Mouse (Mus musculus): ENCODE results near the gene Mast4. TPM values are rescaled to one million over a fixed set of nuclear protein-coding genes. Genes with fewer than 3 reads are reported as not detected.
A peak's percentile ranks its signal among the peaks of the same experiment; 100 is the strongest.

Gene Mast4
- polyA plus RNA-seq, 1 experiment from 2014 or later = 32.2 TPM

GRCm38 (mm10) chr13:102913919-102914318, 420.4 kb downstream of the Mast4 start:
- no peaks in the 10 kb centered on the region for H3K9me3 ChIP-seq (ENCODE audit: control insufficient read depth, low read length)
- H3K9ac ChIP-seq = no peak overlapping the region
- no peak overlapping the region for H3K4me2 ChIP-seq (replicated peaks)
- H3K4me1 ChIP-seq (replicated peaks; ENCODE audit: control insufficient read depth, insufficient read depth, low read length) = no peaks in the 10 kb centered on the region
- no peaks in the 10 kb centered on the region for H3K36me3 ChIP-seq (replicated peaks; ENCODE audit: control insufficient read depth, insufficient read depth)
- no peak overlapping the region for H3K4me3 ChIP-seq (replicated peaks; ENCODE audit: low read length)
- ATAC-seq (ENCODE audit: low FRiP score) = no peak
- no peak for DNase-seq (ENCODE audit: low spot score)
- no peaks in the 10 kb centered on the region for H3K27me3 ChIP-seq (ENCODE audit: control insufficient read depth, insufficient read depth, low read length)
- 91% methylated on average over 2 of the region's 2 CpGs for WGBS
- H3K27ac ChIP-seq = no peak overlapping the region

- Histone ChIP-seq H3K4me1 (replicated peaks; ENCODE audit: control insufficient read depth, insufficient read depth, low read length) (no peaks in the 10 kb centered on the region), H3K27ac (0 out of 2 replicates have a peak overlapping the region, but pooled peaks have one; percentile 51), H3K9ac (no peak overlapping the region), H3K4me2 (replicated peaks) (no peak overlapping the region), H3K4me3 (replicated peaks; ENCODE audit: low read length) (no peak overlapping the region), H3K36me3 (replicated peaks; ENCODE audit: control insufficient read depth, insufficient read depth) (no peaks in the 10 kb centered on the region), H3K9me3 (ENCODE audit: control insufficient read depth, low read length) (no peaks in the 10 kb centered on the region), H3K27me3 (ENCODE audit: control insufficient read depth, insufficient read depth, low read length) (no peaks in the 10 kb centered on the region)
- ATAC-seq (ENCODE audit: low FRiP score) (no peak), DNase-seq (ENCODE audit: low spot score) (no peak)
- WGBS = 86% methylated on average over 12 of the region's 12 CpGs
Observed at GRCm38 (mm10) chr13:102912867-102913266, 421.4 kb downstream of the Mast4 start.

GRCm38 (mm10) chr13:102909654-102910418, 424.5 kb downstream of the Mast4 start:
- Histone ChIP-seq H3K4me3 (replicated peaks; ENCODE audit: low read length) (no peak overlapping the region), H3K27me3 (ENCODE audit: control insufficient read depth, insufficient read depth, low read length) (no peaks in the 10 kb centered on the region), H3K36me3 (replicated peaks; ENCODE audit: control insufficient read depth, insufficient read depth) (no peaks in the 10 kb centered on the region), H3K4me2 (replicated peaks) (no peak overlapping the region), H3K9me3 (ENCODE audit: control insufficient read depth, low read length) (no peaks in the 10 kb centered on the region), H3K9ac (no peak overlapping the region), H3K4me1 (replicated peaks; ENCODE audit: control insufficient read depth, insufficient read depth, low read length) (0 out of 2 replicates have a peak, but pooled peaks cover 6% of the 10 kb centered on the region), H3K27ac (no peak overlapping the region)
- WGBS = 90% methylated on average over 5 of the region's 5 CpGs
- ATAC-seq (ENCODE audit: low FRiP score) = no peak
- no peak for DNase-seq (ENCODE audit: low spot score)

GRCm38 (mm10) chr13:102906661-102907009, 427.7 kb downstream of the Mast4 start:
- DNase-seq (ENCODE audit: low spot score) (peak; percentile 32), ATAC-seq (ENCODE audit: low FRiP score) (no peak)
- no peaks in the 10 kb centered on the region for H3K9me3 ChIP-seq (ENCODE audit: control insufficient read depth, low read length)
- peak overlapping the region; percentile 38 for H3K4me3 ChIP-seq (replicated peaks; ENCODE audit: low read length)
- 7% methylated on average over 9 of the region's 9 CpGs for WGBS
- H3K27ac ChIP-seq = peak overlapping the region; percentile 79
- H3K36me3 ChIP-seq (replicated peaks; ENCODE audit: control insufficient read depth, insufficient read depth) = no peaks in the 10 kb centered on the region
- H3K4me2 ChIP-seq (replicated peaks) = peak overlapping the region; percentile 65
- H3K9ac ChIP-seq = peak overlapping the region; percentile 50
- H3K27me3 ChIP-seq (ENCODE audit: control insufficient read depth, insufficient read depth, low read length) = no peaks in the 10 kb centered on the region
- H3K4me1 ChIP-seq (replicated peaks; ENCODE audit: control insufficient read depth, insufficient read depth, low read length) = peaks cover 10% of the 10 kb centered on the region; the same call in 1 of the 2 replicates

- no peaks in the 10 kb centered on the region for H3K27me3 ChIP-seq (ENCODE audit: control insufficient read depth, insufficient read depth, low read length)
- WGBS = under 1% methylated on average over 16 of the region's 16 CpGs
- peaks cover 10% of the 10 kb centered on the region; the same call in 1 of the 2 replicates for H3K4me1 ChIP-seq (replicated peaks; ENCODE audit: control insufficient read depth, insufficient read depth, low read length)
- H3K27ac ChIP-seq = peak overlapping the region; percentile 79
- peak; percentile 95 for ATAC-seq (ENCODE audit: low FRiP score)
- no peaks in the 10 kb centered on the region for H3K36me3 ChIP-seq (replicated peaks; ENCODE audit: control insufficient read depth, insufficient read depth)
- peak; percentile 79 for DNase-seq (ENCODE audit: low spot score)
- peak overlapping the region; percentile 50 for H3K9ac ChIP-seq
- peak overlapping the region; percentile 65 for H3K4me2 ChIP-seq (replicated peaks)
- no peaks in the 10 kb centered on the region for H3K9me3 ChIP-seq (ENCODE audit: control insufficient read depth, low read length)
- peak overlapping the region; percentile 38 for H3K4me3 ChIP-seq (replicated peaks; ENCODE audit: low read length)
Observed at GRCm38 (mm10) chr13:102906004-102906660, 428.2 kb downstream of the Mast4 start.

- Histone ChIP-seq H3K4me2 (replicated peaks) (peak overlapping the region; percentile 65), H3K36me3 (replicated peaks; ENCODE audit: control insufficient read depth, insufficient read depth) (no peaks in the 10 kb centered on the region), H3K27ac (peak overlapping the region; percentile 79; the same call in 1 of the 2 replicates), H3K9me3 (ENCODE audit: control insufficient read depth, low read length) (no peaks in the 10 kb centered on the region), H3K9ac (peak overlapping the region; percentile 50), H3K4me3 (replicated peaks; ENCODE audit: low read length) (peak overlapping the region; percentile 38), H3K27me3 (ENCODE audit: control insufficient read depth, insufficient read depth, low read length) (no peaks in the 10 kb centered on the region), H3K4me1 (replicated peaks; ENCODE audit: control insufficient read depth, insufficient read depth, low read length) (peaks cover 10% of the 10 kb centered on the region; the same call in 1 of the 2 replicates)
- ATAC-seq (ENCODE audit: low FRiP score) (no peak), DNase-seq (ENCODE audit: low spot score) (no peak)
- under 1% methylated on average over 16 of the region's 16 CpGs for WGBS
Observed at GRCm38 (mm10) chr13:102905361-102905950, 428.8 kb downstream of the Mast4 start.

GRCm38 (mm10) chr13:102903689-102904088, 430.6 kb downstream of the Mast4 start:
- H3K4me3 ChIP-seq (replicated peaks; ENCODE audit: low read length) = no peak overlapping the region
- ATAC-seq (ENCODE audit: low FRiP score) = no peak
- WGBS = 87% methylated on average over 4 of the region's 4 CpGs
- no peaks in the 10 kb centered on the region for H3K36me3 ChIP-seq (replicated peaks; ENCODE audit: control insufficient read depth, insufficient read depth)
- peak overlapping the region; percentile 11; the same call in 1 of the 2 replicates for H3K4me2 ChIP-seq (replicated peaks)
- H3K27me3 ChIP-seq (ENCODE audit: control insufficient read depth, insufficient read depth, low read length) = no peaks in the 10 kb centered on the region
- no peak overlapping the region for H3K9ac ChIP-seq
- DNase-seq (ENCODE audit: low spot score) = no peak
- H3K9me3 ChIP-seq (ENCODE audit: control insufficient read depth, low read length) = no peaks in the 10 kb centered on the region
- peaks cover 13% of the 10 kb centered on the region; the same call in 1 of the 2 replicates for H3K4me1 ChIP-seq (replicated peaks; ENCODE audit: control insufficient read depth, insufficient read depth, low read length)
- H3K27ac ChIP-seq = no peak overlapping the region

GRCm38 (mm10) chr13:102902123-102902522, 432.2 kb downstream of the Mast4 start:
- ATAC-seq (ENCODE audit: low FRiP score) = no peak
- Histone ChIP-seq H3K9ac (no peak overlapping the region), H3K36me3 (replicated peaks; ENCODE audit: control insufficient read depth, insufficient read depth) (no peaks in the 10 kb centered on the region), H3K4me2 (replicated peaks) (no peak overlapping the region), H3K4me3 (replicated peaks; ENCODE audit: low read length) (no peak overlapping the region), H3K27ac (no peak overlapping the region), H3K27me3 (ENCODE audit: control insufficient read depth, insufficient read depth, low read length) (no peaks in the 10 kb centered on the region), H3K9me3 (ENCODE audit: control insufficient read depth, low read length) (no peaks in the 10 kb centered on the region), H3K4me1 (replicated peaks; ENCODE audit: control insufficient read depth, insufficient read depth, low read length) (peaks cover 13% of the 10 kb centered on the region; the same call in 1 of the 2 replicates)
- WGBS = 74% methylated on average over 7 of the region's 7 CpGs
- DNase-seq (ENCODE audit: low spot score) = no peak

- ATAC-seq (ENCODE audit: low FRiP score) = no peak
- Histone ChIP-seq H3K27ac (no peak overlapping the region), H3K9ac (no peak overlapping the region), H3K36me3 (replicated peaks; ENCODE audit: control insufficient read depth, insufficient read depth) (no peaks in the 10 kb centered on the region), H3K4me1 (replicated peaks; ENCODE audit: control insufficient read depth, insufficient read depth, low read length) (peaks cover 13% of the 10 kb centered on the region; the same call in 1 of the 2 replicates), H3K9me3 (ENCODE audit: control insufficient read depth, low read length) (no peaks in the 10 kb centered on the region), H3K4me2 (replicated peaks) (no peak overlapping the region), H3K4me3 (replicated peaks; ENCODE audit: low read length) (no peak overlapping the region), H3K27me3 (ENCODE audit: control insufficient read depth, insufficient read depth, low read length) (no peaks in the 10 kb centered on the region)
- no peak for DNase-seq (ENCODE audit: low spot score)
- 73% methylated on average over 8 of the region's 8 CpGs for WGBS
Observed at GRCm38 (mm10) chr13:102900531-102900930, 433.8 kb downstream of the Mast4 start.

All from hindbrain, embryonic 14.5 days (tissue).